Mouse (Mus musculus) gastrocnemius, postnatal 4 days (tissue): Measurements from ENCODE around the gene Gm5930. TPM values are rescaled to one million over a fixed set of nuclear protein-coding genes. Genes with fewer than 3 reads are reported as not detected.
"Not testable (repeated sequence)": the region's sequence is repeated elsewhere in the genome, so short reads cannot be mapped to it uniquely, and the experiment has no call there.

Experiments used
- DNase-seq, 2 experiments: peaks; one replicate each; pipeline ENCODE4 v3.0.0; 2021 to 2022; ENCODE audit warnings: low spot score in 2 of 2, mixed read lengths in 2 of 2
- long read RNA-seq, 2 experiments: library from polyadenylated mRNA; stranded (forward); transcript quantifications; one replicate each; pipeline ENCODE4 v2.0.0; 2021
- total RNA-seq, 2 experiments: library from RNA; stranded (reverse); gene quantifications; 2 replicates each; pipeline ENCODE4 v1.2.3; 2021

The Gm5930 gene
- total RNA-seq = not detected
- long read RNA-seq, experiment 1 = 0 reads
- long read RNA-seq, experiment 2 = 0 reads

GRCm38 (mm10) chr14:44338484-44338883 is at the start of gene Gm5930:
Gm5930 (minus strand) TSS chr14:44338584.
- DNase-seq = not testable (repeated sequence)

GRCm38 (mm10) chr14:44384233-44384632 is 45.8 kb upstream of the Gm5930 start:
- not testable (repeated sequence) for DNase-seq

GRCm38 (mm10) chr14:44365057-44365456 is 26.7 kb upstream of the Gm5930 start, which contains the start of gene Gm8229:
Gm8229 (plus strand) TSS chr14:44365357.
- not testable (repeated sequence) for DNase-seq

GRCm38 (mm10) chr14:44362301-44362700 is 23.9 kb upstream of the Gm5930 start:
- DNase-seq = not testable (repeated sequence)

- not testable (repeated sequence) for DNase-seq
Measured at GRCm38 (mm10) chr14:44361416-44361815, 23.0 kb upstream of the Gm5930 start.

GRCm38 (mm10) chr14:44312049-44312448 is 26.3 kb downstream of the Gm5930 start:
- not testable (repeated sequence) for DNase-seq

GRCm38 (mm10) chr14:44285280-44285679 is 53.1 kb downstream of the Gm5930 start, which contains the start of gene Gm8220:
Gm8220 (plus strand) TSS chr14:44285580.
- not testable (repeated sequence) for DNase-seq

Other genes starting within 250 kb of the Gm5930 start
- gene Ear2, start 235.9 kb downstream of the Gm5930 start, total RNA-seq = 1 to 10 TPM in 1 of 2 experiments, under 1 TPM in 1; 0.42 to 1.2 TPM
- not detected for gene Gm3327, start 214.7 kb downstream of the Gm5930 start, total RNA-seq
- gene Gm8212, start 140.9 kb downstream of the Gm5930 start, total RNA-seq = not detected
- not detected for gene 4930503E14Rik, start 125.3 kb downstream of the Gm5930 start, total RNA-seq
- gene Gm8220, start 53.0 kb downstream of the Gm5930 start, total RNA-seq = not detected
- not detected for gene Gm8229, start 26.8 kb upstream of the Gm5930 start, total RNA-seq
- not detected for gene Gm3371, start 72.1 kb upstream of the Gm5930 start, total RNA-seq
- gene Gm8232, start 95.1 kb upstream of the Gm5930 start, total RNA-seq = not detected
- not detected for gene BC061237, start 153.9 kb upstream of the Gm5930 start, total RNA-seq
- not detected for gene Gm17093, start 179.7 kb upstream of the Gm5930 start, total RNA-seq
- not detected for gene Gm8247, start 244.6 kb upstream of the Gm5930 start, total RNA-seq